Mouse (Mus musculus): ENCODE results near the gene Catsper2. TPM values are rescaled to one million over a fixed set of nuclear protein-coding genes. Genes with fewer than 3 reads are reported as not detected.

The Catsper2 gene
- 1.0 and 1.3 TPM in 2 replicates for polyA plus RNA-seq (2015; fragmentation: Nextera tagmentation; extraction: Ambion mirVana)

- Histone ChIP-seq H3K27me3 (ENCODE audit: control insufficient read depth, insufficient read depth, low read length) (no peaks in the 10 kb centered on the region), H3K36me3 (ENCODE audit: control insufficient read depth, insufficient read depth, low read length) (0 out of 2 replicates have a peak, but pooled peaks cover 1% of the 10 kb centered on the region), H3K4me1 (replicated peaks; ENCODE audit: control insufficient read depth, insufficient read depth) (no peaks in the 10 kb centered on the region), H3K27ac (replicated peaks) (peak within 1 kb of the TSS; percentile 99), H3K4me2 (replicated peaks; ENCODE audit: low read depth) (peak within 1 kb of the TSS; percentile 60), H3K9me3 (ENCODE audit: control insufficient read depth, low read length) (no peaks in the 10 kb centered on the region), H3K9ac (ENCODE audit: low read length) (peak within 1 kb of the TSS; percentile 99), H3K4me3 (ENCODE audit: low read depth, low read length) (peak within 1 kb of the TSS; percentile 97)
- under 1% methylated on average over 63 of the region's 68 CpGs for WGBS
- ATAC-seq (ENCODE audit: low FRiP score, low TSS enrichment), result peak; percentile 99
- peak; percentile 98 for DNase-seq (ENCODE audit: low spot score)
- TF ChIP-seq CTCF (IDR thresholded peaks at IDR 0.05; ENCODE audit: low read depth), result peak; percentile 69
- TF ChIP-seq EP300 (optimal IDR thresholded peaks at IDR 0.05), result no peak
Observed at GRCm38 (mm10) chr2:121413387-121414042, at the start of gene Catsper2, which contains the start of gene Pdia3. Gene Catsper2 (minus strand): TSS chr2:121413792. Gene Pdia3 (plus strand): TSS chr2:121413775.

- Histone ChIP-seq H3K9me3 (ENCODE audit: control insufficient read depth, low read length) (no peaks in the 10 kb centered on the region), H3K9ac (ENCODE audit: low read length) (no peak overlapping the region), H3K4me3 (ENCODE audit: low read depth, low read length) (no peak overlapping the region), H3K27ac (replicated peaks) (no peak overlapping the region), H3K4me2 (replicated peaks; ENCODE audit: low read depth) (no peak overlapping the region), H3K27me3 (ENCODE audit: control insufficient read depth, insufficient read depth, low read length) (no peaks in the 10 kb centered on the region), H3K36me3 (ENCODE audit: control insufficient read depth, insufficient read depth, low read length) (no peaks in the 10 kb centered on the region; the same call in 1 of the 2 replicates), H3K4me1 (replicated peaks; ENCODE audit: control insufficient read depth, insufficient read depth) (no peaks in the 10 kb centered on the region)
- ATAC-seq (ENCODE audit: low FRiP score, low TSS enrichment) (no peak), DNase-seq (ENCODE audit: low spot score) (no peak)
- 43% methylated on average over 2 of the region's 2 CpGs for WGBS
- TF ChIP-seq EP300 (optimal IDR thresholded peaks at IDR 0.05), result no peak
- no peak for TF ChIP-seq CTCF (IDR thresholded peaks at IDR 0.05; ENCODE audit: low read depth)
Observed at GRCm38 (mm10) chr2:121460071-121460470, 46.5 kb upstream of the Catsper2 start.

- no peaks in the 10 kb centered on the region for H3K4me1 ChIP-seq (replicated peaks; ENCODE audit: control insufficient read depth, insufficient read depth)
- TF ChIP-seq EP300 (optimal IDR thresholded peaks at IDR 0.05), result no peak
- TF ChIP-seq CTCF (IDR thresholded peaks at IDR 0.05; ENCODE audit: low read depth), result no peak
- DNase-seq (ENCODE audit: low spot score) (peak; percentile 91), ATAC-seq (ENCODE audit: low FRiP score, low TSS enrichment) (peak; percentile 90)
- H3K27ac ChIP-seq (replicated peaks), result peak within 1 kb of the TSS; percentile 82
- peak within 1 kb of the TSS; percentile 65 for H3K4me2 ChIP-seq (replicated peaks; ENCODE audit: low read depth)
- WGBS, result 3% methylated on average over 41 of the region's 41 CpGs
- H3K27me3 ChIP-seq (ENCODE audit: control insufficient read depth, insufficient read depth, low read length), result no peaks in the 10 kb centered on the region
- no peaks in the 10 kb centered on the region for H3K9me3 ChIP-seq (ENCODE audit: control insufficient read depth, low read length)
- peak within 1 kb of the TSS; percentile 62 for H3K4me3 ChIP-seq (ENCODE audit: low read depth, low read length)
- no peaks in the 10 kb centered on the region; the same call in 1 of the 2 replicates for H3K36me3 ChIP-seq (ENCODE audit: control insufficient read depth, insufficient read depth, low read length)
- peak within 1 kb of the TSS; percentile 64 for H3K9ac ChIP-seq (ENCODE audit: low read length)
Observed at GRCm38 (mm10) chr2:121456692-121457642, 43.4 kb upstream of the Catsper2 start, which contains the start of gene Serinc4. Gene Serinc4 (minus strand): TSS chr2:121456781.

GRCm38 (mm10) chr2:121455534-121455933 lies 41.9 kb upstream of the Catsper2 start:
- no peaks in the 10 kb centered on the region for H3K9me3 ChIP-seq (ENCODE audit: control insufficient read depth, low read length)
- H3K4me1 ChIP-seq (replicated peaks; ENCODE audit: control insufficient read depth, insufficient read depth), result no peaks in the 10 kb centered on the region
- no peak overlapping the region for H3K27ac ChIP-seq (replicated peaks)
- H3K27me3 ChIP-seq (ENCODE audit: control insufficient read depth, insufficient read depth, low read length), result no peaks in the 10 kb centered on the region
- ATAC-seq (ENCODE audit: low FRiP score, low TSS enrichment), result no peak
- no peak overlapping the region for H3K4me3 ChIP-seq (ENCODE audit: low read depth, low read length)
- no peak overlapping the region for H3K4me2 ChIP-seq (replicated peaks; ENCODE audit: low read depth)
- H3K36me3 ChIP-seq (ENCODE audit: control insufficient read depth, insufficient read depth, low read length), result no peaks in the 10 kb centered on the region; the same call in 1 of the 2 replicates
- 66% methylated on average over 5 of the region's 5 CpGs for WGBS
- DNase-seq (ENCODE audit: low spot score), result no peak
- H3K9ac ChIP-seq (ENCODE audit: low read length), result no peak overlapping the region
- no peak for TF ChIP-seq EP300 (optimal IDR thresholded peaks at IDR 0.05)
- no peak for TF ChIP-seq CTCF (IDR thresholded peaks at IDR 0.05; ENCODE audit: low read depth)

- H3K9ac ChIP-seq (ENCODE audit: low read length), result no peak overlapping the region
- H3K4me2 ChIP-seq (replicated peaks; ENCODE audit: low read depth), result no peak overlapping the region
- no peaks in the 10 kb centered on the region; the same call in 1 of the 2 replicates for H3K36me3 ChIP-seq (ENCODE audit: control insufficient read depth, insufficient read depth, low read length)
- DNase-seq (ENCODE audit: low spot score) (no peak), ATAC-seq (ENCODE audit: low FRiP score, low TSS enrichment) (no peak)
- H3K4me1 ChIP-seq (replicated peaks; ENCODE audit: control insufficient read depth, insufficient read depth), result no peaks in the 10 kb centered on the region
- H3K27ac ChIP-seq (replicated peaks), result no peak overlapping the region
- H3K9me3 ChIP-seq (ENCODE audit: control insufficient read depth, low read length), result no peaks in the 10 kb centered on the region
- no peak overlapping the region for H3K4me3 ChIP-seq (ENCODE audit: low read depth, low read length)
- TF ChIP-seq EP300 (optimal IDR thresholded peaks at IDR 0.05), result no peak
- TF ChIP-seq CTCF (IDR thresholded peaks at IDR 0.05; ENCODE audit: low read depth), result no peak
- WGBS, result 83% methylated on average over 6 of the region's 6 CpGs
- H3K27me3 ChIP-seq (ENCODE audit: control insufficient read depth, insufficient read depth, low read length), result no peaks in the 10 kb centered on the region
Observed at GRCm38 (mm10) chr2:121453917-121454316, 40.3 kb upstream of the Catsper2 start.
